7 mouse cellular contexts compared by ENCODE assay signal in genomic region chr11:116306126-116306982, GRCm38 (mm10). TPM values are rescaled to one million over a fixed set of nuclear protein-coding genes. Genes with fewer than 3 reads are reported as not detected.
DNase-seq lines count a peak whose midpoint lies in the region; ATAC-seq lines count a peak whose summit lies in the region.

No protein-coding gene starts in this region.

- peaks cover 10% of the 10 kb centered on the region for H3K4me1 ChIP-seq in embryonic facial prominence, embryonic 12.5 days
- peaks cover 8% of the 10 kb centered on the region for H3K4me1 ChIP-seq in limb, embryonic 11.5 days (ENCODE audit: control insufficient read depth, insufficient read depth, low read length)
- H3K4me1 ChIP-seq in midbrain, embryonic 14.5 days (ENCODE audit: control insufficient read depth, insufficient read depth, low read length): peaks cover 6% of the 10 kb centered on the region

- peak overlapping the region; percentile 87 for H3K4me2 ChIP-seq in embryonic facial prominence, embryonic 12.5 days (replicated peaks)
- H3K4me2 ChIP-seq in limb, embryonic 11.5 days (ENCODE audit: low read depth, severe bottlenecking): peak overlapping the region; percentile 79
- peak overlapping the region; percentile 86 for H3K4me2 ChIP-seq in midbrain, embryonic 14.5 days (ENCODE audit: low read length)

- peak; percentile 75 for ATAC-seq in embryonic facial prominence, embryonic 12.5 days (ENCODE audit: insufficient number of reproducible peaks, insufficient read depth, low FRiP score, low TSS enrichment)
- ATAC-seq in limb, embryonic 11.5 days (ENCODE audit: insufficient number of reproducible peaks, low FRiP score, low TSS enrichment, low read depth): peak; percentile 86
- ATAC-seq in midbrain, embryonic 14.5 days (ENCODE audit: low FRiP score, low TSS enrichment): peak; percentile 92

- DNase-seq in adrenal gland, postnatal 25 days: peak; percentile 96
- peak; percentile 99 for DNase-seq in heart, adult 11 months
- peak; percentile 92 for DNase-seq in kidney, adult 18-20 months
- DNase-seq in limb, embryonic 11.5 days (ENCODE audit: low spot score): peak; percentile 98
- peak; percentile 98 for DNase-seq in midbrain, embryonic 14.5 days
- DNase-seq in spleen, adult 18-20 months: peak; percentile 88 to 93

- no peaks in the 10 kb centered on the region for H3K27me3 ChIP-seq in embryonic facial prominence, embryonic 12.5 days
- H3K27me3 ChIP-seq in limb, embryonic 11.5 days (ENCODE audit: control insufficient read depth, insufficient read depth, low read length): no peaks in the 10 kb centered on the region
- H3K27me3 ChIP-seq in midbrain, embryonic 14.5 days (ENCODE audit: control insufficient read depth, insufficient read depth, low read length): 0 out of 2 replicates have a peak, but pooled peaks cover 3% of the 10 kb centered on the region

- H3K9ac ChIP-seq in embryonic facial prominence, embryonic 12.5 days: peak overlapping the region; percentile 88
- H3K9ac ChIP-seq in limb, embryonic 11.5 days (ENCODE audit: low read length): peak overlapping the region; percentile 68
- H3K9ac ChIP-seq in midbrain, embryonic 14.5 days (replicated peaks; ENCODE audit: low read length): peak overlapping the region; percentile 79

- H3K4me3 ChIP-seq in embryonic facial prominence, embryonic 12.5 days: peak overlapping the region; percentile 91
- peak overlapping the region; percentile 85 for H3K4me3 ChIP-seq in limb, embryonic 11.5 days (ENCODE audit: low read depth, low read length)
- H3K4me3 ChIP-seq in midbrain, embryonic 14.5 days (replicated peaks; ENCODE audit: low read depth, low read length): peak overlapping the region; percentile 71

- H3K36me3 ChIP-seq in embryonic facial prominence, embryonic 12.5 days: peaks cover 36% of the 10 kb centered on the region
- peaks cover 11% of the 10 kb centered on the region; the same call in 1 of the 2 replicates for H3K36me3 ChIP-seq in limb, embryonic 11.5 days (ENCODE audit: control insufficient read depth, insufficient read depth, low read length)
- H3K36me3 ChIP-seq in midbrain, embryonic 14.5 days (ENCODE audit: control insufficient read depth, insufficient read depth, low read length): peaks cover 35% of the 10 kb centered on the region

- peak overlapping the region; percentile 50 for H3K27ac ChIP-seq in embryonic facial prominence, embryonic 12.5 days
- no peak overlapping the region for H3K27ac ChIP-seq in limb, embryonic 11.5 days (replicated peaks; ENCODE audit: low read depth, low read length)
- peak overlapping the region; percentile 54 for H3K27ac ChIP-seq in midbrain, embryonic 14.5 days (replicated peaks; ENCODE audit: low read depth, low read length)

- WGBS in embryonic facial prominence, embryonic 12.5 days: 2% methylated on average over 53 of the region's 53 CpGs
- 2% methylated on average over 53 of the region's 53 CpGs for WGBS in limb, embryonic 11.5 days
- 2% methylated on average over 53 of the region's 53 CpGs for WGBS in midbrain, embryonic 14.5 days

- no peaks in the 10 kb centered on the region for H3K9me3 ChIP-seq in embryonic facial prominence, embryonic 12.5 days
- H3K9me3 ChIP-seq in limb, embryonic 11.5 days (ENCODE audit: control insufficient read depth, low read length): no peaks in the 10 kb centered on the region
- H3K9me3 ChIP-seq in midbrain, embryonic 14.5 days (ENCODE audit: control insufficient read depth, low read length): no peaks in the 10 kb centered on the region

RNA-seq across cellular contexts. Expression of gene Exoc7, which starts 0.7 kb away (rescaled TPM):
- total RNA-seq in adrenal gland, postnatal 25 days (2021): 53.6 and 77.1 TPM in 2 replicates
- 78.8 and 83.9 TPM in 2 replicates for polyA plus RNA-seq in embryonic facial prominence, embryonic 12.5 days (2016; fragmentation: Nextera tagmentation; extraction: Ambion mirVana)
- polyA plus RNA-seq in limb, embryonic 11.5 days (2014; fragmentation: Nextera tagmentation; extraction: Ambion mirVana): 69.4 and 69.5 TPM in 2 replicates
- polyA plus RNA-seq in midbrain, embryonic 14.5 days (2014; fragmentation: Nextera tagmentation; extraction: Ambion mirVana): 122 and 125 TPM in 2 replicates

RNA-seq across cellular contexts. Expression of gene Galr2, which starts 25.6 kb away (rescaled TPM):
- total RNA-seq in adrenal gland, postnatal 25 days (2021): not detected in 2 replicates
- 0.47 and 0.56 TPM in 2 replicates for polyA plus RNA-seq in embryonic facial prominence, embryonic 12.5 days (2016; fragmentation: Nextera tagmentation; extraction: Ambion mirVana)
- polyA plus RNA-seq in limb, embryonic 11.5 days (2014; fragmentation: Nextera tagmentation; extraction: Ambion mirVana): 0.12 and 0.17 TPM in 2 replicates
- polyA plus RNA-seq in midbrain, embryonic 14.5 days (2014; fragmentation: Nextera tagmentation; extraction: Ambion mirVana): 0.30 and 0.55 TPM in 2 replicates

RNA-seq across cellular contexts. Expression of gene Foxj1, which starts 28.8 kb away (rescaled TPM):
- total RNA-seq in adrenal gland, postnatal 25 days (2021): 0.15 TPM in 1 of 2 replicates, not detected in the other
- 1.0 and 1.8 TPM in 2 replicates for polyA plus RNA-seq in embryonic facial prominence, embryonic 12.5 days (2016; fragmentation: Nextera tagmentation; extraction: Ambion mirVana)
- polyA plus RNA-seq in limb, embryonic 11.5 days (2014; fragmentation: Nextera tagmentation; extraction: Ambion mirVana): 0.09 and 0.20 TPM in 2 replicates
- 9.2 TPM in 2 replicates for polyA plus RNA-seq in midbrain, embryonic 14.5 days (2014; fragmentation: Nextera tagmentation; extraction: Ambion mirVana)

RNA-seq across cellular contexts. Expression of gene Srp68, which starts 32.3 kb away (rescaled TPM):
- total RNA-seq in adrenal gland, postnatal 25 days (2021): 68.1 and 70.9 TPM in 2 replicates
- 105 and 107 TPM in 2 replicates for polyA plus RNA-seq in embryonic facial prominence, embryonic 12.5 days (2016; fragmentation: Nextera tagmentation; extraction: Ambion mirVana)
- 88.2 and 96.9 TPM in 2 replicates for polyA plus RNA-seq in limb, embryonic 11.5 days (2014; fragmentation: Nextera tagmentation; extraction: Ambion mirVana)
- polyA plus RNA-seq in midbrain, embryonic 14.5 days (2014; fragmentation: Nextera tagmentation; extraction: Ambion mirVana): 49.5 and 57.1 TPM in 2 replicates
